Mouse (Mus musculus) liver, adult 2 months (tissue): Measurements from ENCODE around the gene Maml2.
"Not testable (repeated sequence)": the region's sequence is repeated elsewhere in the genome, so short reads cannot be mapped to it uniquely, and the experiment has no call there.

Experiments used
- CTCF ChIP-seq: fragments of 200-500 bp; IDR thresholded peaks from 2 replicates; pipeline ENCODE4 v1.5.1; 2011; ENCODE audit warnings: low read depth, low read length, control low read depth
- POLR2A ChIP-seq: fragments of 200-500 bp; IDR thresholded peaks from 2 replicates; pipeline ENCODE4 v1.6.1; 2011; ENCODE audit warnings: low read length, control low read depth; ENCODE audit not compliant: insufficient read depth; ENCODE audit errors: extremely low read depth

GRCm38 (mm10) chr9:13715891-13716290, 418.1 kb downstream of the Maml2 start:
- TF ChIP-seq CTCF, POLR2A: not testable (repeated sequence)
